Mouse (Mus musculus) MEL (cell line): Measurements from ENCODE around the gene Dcp1b. TPM values are rescaled to one million over a fixed set of nuclear protein-coding genes. Genes with fewer than 3 reads are reported as not detected.

Source experiments
- DNase-seq: peaks from one replicate; pipeline ENCODE4 v3.0.0; 2011; ENCODE audit warnings: low read depth, low spot score
- H3K27ac ChIP-seq: 2 replicates; pipeline ENCODE4 v1.5.1; 2012; ENCODE audit warnings: low read depth, mild to moderate bottlenecking, control low read depth, low read length, moderate library complexity; ENCODE audit not compliant: control insufficient read depth
- H3K27me3 ChIP-seq, 2 experiments: fragments of 150-350 bp in 1 of 2; sonication (generic) in 1 of 2; 2 replicates each; pipeline ENCODE4 v1.6.1; 2012; ENCODE audit warnings: low read length in 2 of 2, mild to moderate bottlenecking in 2 of 2, improper control_type of control experiment in 1 of 2, moderate library complexity in 1 of 2; ENCODE audit not compliant: insufficient read depth in 2 of 2, control insufficient read depth in 1 of 2
- H3K36me3 ChIP-seq, 2 experiments: 2 replicates each; pipeline ENCODE4 v1.6.1; 2012 to 2014; ENCODE audit warnings: low read length in 2 of 2, improper control_type of control experiment in 1 of 2, inconsistent platforms in 1 of 2, mild to moderate bottlenecking in 1 of 2; ENCODE audit not compliant: insufficient read depth in 2 of 2, control insufficient read depth in 1 of 2
- H3K4me1 ChIP-seq, 2 experiments: fragments of 150-350 bp in 1 of 2; sonication (generic) in 1 of 2; 2 replicates each; pipeline ENCODE4 v1.6.1; 2012; ENCODE audit warnings: low read length in 2 of 2, improper control_type of control experiment in 1 of 2, mild to moderate bottlenecking in 1 of 2; ENCODE audit not compliant: insufficient read depth in 2 of 2, control insufficient read depth in 1 of 2
- H3K4me3 ChIP-seq, 2 experiments: fragments of 150-350 bp in 1 of 2; sonication (generic) in 1 of 2; 2 replicates each; pipeline ENCODE4 v1.5.1; 2012; ENCODE audit warnings: low read depth in 2 of 2, low read length in 2 of 2, mild to moderate bottlenecking in 2 of 2, moderate library complexity in 2 of 2, control low read depth in 1 of 2, improper control_type of control experiment in 1 of 2; ENCODE audit not compliant: control insufficient read depth in 1 of 2, insufficient read depth in 1 of 2
- H3K79me2 ChIP-seq: 2 replicates; pipeline ENCODE4 v1.6.1; 2012; ENCODE audit warnings: mild to moderate bottlenecking, low read length, moderate library complexity; ENCODE audit not compliant: control insufficient read depth, poor library complexity, insufficient read depth
- H3K9ac ChIP-seq: 2 replicates; pipeline ENCODE4 v1.6.1; 2012; ENCODE audit warnings: low read depth, mild to moderate bottlenecking, control low read depth, low read length, moderate library complexity; ENCODE audit not compliant: control insufficient read depth, poor library complexity, severe bottlenecking
- H3K9me3 ChIP-seq: fragments of 150-350 bp; sonication (generic); replicated peaks from 2 replicates; pipeline ENCODE4 v1.6.1; 2012; ENCODE audit warnings: mild to moderate bottlenecking, low read length, improper control_type of control experiment, moderate library complexity; ENCODE audit not compliant: insufficient read depth
- CHD1 ChIP-seq: IDR thresholded peaks from 2 replicates; pipeline ENCODE4 v1.6.1; 2012; ENCODE audit warnings: low read depth, mild to moderate bottlenecking, inconsistent platforms, low read length, improper control_type of control experiment
- CHD2 ChIP-seq: IDR thresholded peaks from 2 replicates; pipeline ENCODE4 v1.6.1; 2011; ENCODE audit warnings: low read length, improper control_type of control experiment
- CTCF ChIP-seq, 3 experiments: IDR thresholded peaks in 2 of 3; conservative IDR thresholded peaks in 1 of 3; 2 replicates each; pipeline ENCODE4 v1.5.1; 2011 to 2012; ENCODE audit warnings: low read length in 3 of 3, low read depth in 2 of 3, mild to moderate bottlenecking in 2 of 3, improper control_type of control experiment in 1 of 3, inconsistent platforms in 1 of 3, mixed read lengths in 1 of 3, moderate library complexity in 1 of 3; ENCODE audit not compliant: control insufficient read depth in 1 of 3, insufficient read depth in 1 of 3, poor library complexity in 1 of 3, severe bottlenecking in 1 of 3
- ELF1 ChIP-seq: IDR thresholded peaks from 2 replicates; pipeline ENCODE4 v1.6.1; 2014; ENCODE audit warnings: low read depth, mild to moderate bottlenecking, inconsistent platforms, low read length, improper control_type of control experiment, moderate library complexity
- EP300 ChIP-seq, 2 experiments: IDR thresholded peaks; 2 replicates each; pipeline ENCODE4 v1.6.1; 2011; ENCODE audit warnings: improper control_type of control experiment in 2 of 2, low read length in 2 of 2, low read depth in 1 of 2, mild to moderate bottlenecking in 1 of 2
- ETS1 ChIP-seq: IDR thresholded peaks from 2 replicates; pipeline ENCODE4 v1.6.1; 2012; ENCODE audit warnings: low read depth, mild to moderate bottlenecking, inconsistent platforms, low read length, improper control_type of control experiment, moderate library complexity
- GATA1 ChIP-seq: IDR thresholded peaks from 2 replicates; pipeline ENCODE4 v1.6.1; 2011; ENCODE audit warnings: low read depth, low read length, improper control_type of control experiment
- KAT2A ChIP-seq: conservative IDR thresholded peaks from 2 replicates; pipeline ENCODE4 v1.6.1; 2012; ENCODE audit warnings: low read depth, low read length, improper control_type of control experiment, inconsistent platforms
- MAX ChIP-seq: IDR thresholded peaks from 2 replicates; pipeline ENCODE4 v1.6.1; 2011; ENCODE audit warnings: low read length, improper control_type of control experiment
- MXI1 ChIP-seq: IDR thresholded peaks from 2 replicates; pipeline ENCODE4 v1.6.1; 2011; ENCODE audit warnings: mild to moderate bottlenecking, low read depth, low read length, improper control_type of control experiment
- POLR2A ChIP-seq, 2 experiments: IDR thresholded peaks; 2 replicates each; pipeline ENCODE4 v1.6.1; 2011 to 2012; ENCODE audit warnings: low read length in 2 of 2, mild to moderate bottlenecking in 2 of 2, control low read depth in 1 of 2, improper control_type of control experiment in 1 of 2, low read depth in 1 of 2, moderate library complexity in 1 of 2; ENCODE audit not compliant: control insufficient read depth in 1 of 2, insufficient read depth in 1 of 2, poor library complexity in 1 of 2
- RAD21 ChIP-seq: IDR thresholded peaks from 2 replicates; pipeline ENCODE4 v1.6.1; 2011; ENCODE audit warnings: mild to moderate bottlenecking, low read depth, low read length, improper control_type of control experiment
- SIN3A ChIP-seq: IDR thresholded peaks from 2 replicates; pipeline ENCODE4 v1.6.1; 2012; ENCODE audit warnings: low read length, improper control_type of control experiment, inconsistent platforms
- TAL1 ChIP-seq: IDR thresholded peaks from 2 replicates; pipeline ENCODE4 v1.6.1; 2012; ENCODE audit warnings: mild to moderate bottlenecking, inconsistent platforms, low read length, moderate library complexity, mixed read lengths
- TCF12 ChIP-seq: IDR thresholded peaks from 2 replicates; pipeline ENCODE4 v1.6.1; 2014; ENCODE audit warnings: low read depth, mild to moderate bottlenecking, inconsistent platforms, low read length, improper control_type of control experiment, moderate library complexity
- ZNF384 ChIP-seq: IDR thresholded peaks from 2 replicates; pipeline ENCODE4 v1.6.1; 2012; ENCODE audit warnings: low read depth, mild to moderate bottlenecking, inconsistent platforms, low read length, improper control_type of control experiment
- polyA plus RNA-seq, 2 experiments: library from polyadenylated mRNA; stranded (reverse) in 1 of 2; unstranded in 1 of 2; fragments of >175 nt in 1 of 2; fragments of >200 nt in 1 of 2; gene quantifications; 2 replicates each; pipeline versions ENCODE4 v1.2.1 to v1.2.4; 2012; ENCODE audit warnings: low replicate concordance in 2 of 2, low read depth in 1 of 2; ENCODE audit not compliant: insufficient read length in 2 of 2, insufficient read depth in 1 of 2, missing spikeins in 1 of 2
- total RNA-seq: library from RNA; depleted of rRNA; stranded (reverse); fragments of 300-350 nt; gene quantifications from 2 replicates; pipeline ENCODE4 v1.2.3, GENCODE M21; 2012

Gene Dcp1b
- total and polyA plus RNA-seq, 3 experiments: 7.9 to 15.7 TPM; not detected in 1

DNA sequence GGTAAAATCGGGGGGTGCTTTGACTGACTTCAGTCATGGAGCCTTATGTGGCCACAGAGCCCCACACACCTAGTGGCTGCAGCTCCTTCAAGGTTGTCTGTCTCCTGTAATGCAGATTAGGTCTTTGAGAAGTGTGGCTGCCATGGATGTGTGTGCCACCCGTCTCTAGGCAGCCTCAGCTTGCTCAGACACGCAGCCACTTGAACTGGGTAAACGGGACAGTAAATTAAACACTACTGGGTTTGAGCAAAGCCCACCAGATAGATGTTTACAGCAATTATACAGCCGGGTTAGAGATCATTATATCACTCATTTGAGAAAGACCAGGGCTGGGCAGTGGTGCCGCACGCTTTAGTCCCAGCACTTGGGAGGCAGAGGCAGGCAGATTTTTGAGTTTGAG lies 19.5 kb downstream of the Dcp1b start:
- no peak overlapping the region for H3K27ac ChIP-seq
- no peaks in the 10 kb centered on the region for H3K4me1 ChIP-seq
- H3K9ac ChIP-seq: no peak overlapping the region
- DNase-seq: no peak
- no peaks in the 10 kb centered on the region for H3K27me3 ChIP-seq
- H3K36me3 ChIP-seq: no peaks in the 10 kb centered on the region; a peak in 2 of 4 replicates
- no peak for TF ChIP-seq MAX
- TF ChIP-seq ELF1: no peak
- no peak for TF ChIP-seq KAT2A
- TF ChIP-seq GATA1: no peak
- TF ChIP-seq EP300 (IDR thresholded peaks at IDR 0.05; ENCODE audit: low read depth in 1 of 2, low read length in 2 of 2): no peak
- no peak for TF ChIP-seq SIN3A
- TF ChIP-seq TAL1: no peak
- no peaks in the 10 kb centered on the region for H3K9me3 ChIP-seq
- H3K4me3 ChIP-seq: no peak overlapping the region
- no peaks in the 10 kb centered on the region for H3K79me2 ChIP-seq

DNA sequence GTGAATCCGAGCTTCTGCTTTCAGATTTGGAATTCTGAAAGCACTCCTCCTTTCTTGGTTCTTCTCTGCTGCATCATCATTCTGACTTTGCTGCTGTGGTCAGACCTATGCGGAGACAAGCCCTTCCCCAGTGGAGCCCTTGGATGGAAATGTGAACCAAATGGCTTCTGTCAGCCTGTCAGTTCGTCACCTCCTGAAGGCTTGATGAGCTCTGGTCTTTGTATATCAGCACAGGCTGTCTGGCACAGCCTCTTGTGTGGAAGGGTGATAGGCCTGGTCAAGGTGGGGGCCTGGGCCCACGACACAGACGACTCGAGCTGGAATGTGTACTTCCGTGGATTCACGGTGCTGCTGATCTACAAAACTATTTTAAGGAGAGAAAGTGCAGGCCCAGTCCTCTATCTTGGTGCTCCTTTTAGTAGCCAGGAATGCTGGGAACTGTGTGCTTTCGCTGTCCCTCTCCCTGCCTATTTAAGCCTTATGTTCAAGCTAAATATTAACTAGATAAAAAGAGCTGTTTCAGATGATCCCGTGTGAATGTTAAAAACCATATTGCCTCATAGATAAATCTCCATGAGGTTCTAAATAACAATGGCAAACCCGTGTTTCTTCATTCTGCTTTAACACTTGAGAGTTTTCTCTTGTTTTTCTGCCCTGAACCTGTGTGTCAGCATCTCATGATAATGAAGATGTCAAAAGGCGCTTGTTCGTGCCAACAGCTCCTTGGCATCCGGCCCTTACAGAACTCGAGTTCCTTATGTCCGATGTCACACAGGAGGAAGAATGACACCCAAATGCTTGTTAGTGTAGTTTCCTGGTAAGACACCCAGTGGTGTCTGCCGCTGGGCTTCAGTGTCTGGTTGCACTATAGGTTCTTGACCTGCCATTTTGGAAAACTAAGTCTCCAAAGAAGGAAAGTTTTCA lies 21.6 kb downstream of the Dcp1b start, which contains the start of gene Cacna1c:
Gene Cacna1c (minus strand): TSS at position 37 of the 924 bp plus-strand sequence.
- Histone ChIP-seq H3K79me2 (no peaks in the 10 kb centered on the region), H3K4me1 (no peaks in the 10 kb centered on the region), H3K4me3 (no peak within 1 kb of the TSS), H3K9ac (no peak within 1 kb of the TSS), H3K27ac (no peak within 1 kb of the TSS), H3K36me3 (no peaks in the 10 kb centered on the region; a peak in 2 of 4 replicates), H3K27me3 (no peaks in the 10 kb centered on the region), H3K9me3 (no peaks in the 10 kb centered on the region)
- TF ChIP-seq MXI1 (no peak), POLR2A (IDR thresholded peaks at IDR 0.05; ENCODE audit: control insufficient read depth in 1 of 2, insufficient read depth in 1 of 2, low read depth in 1 of 2, low read length in 2 of 2, poor library complexity in 1 of 2) (no peak), RAD21 (no peak), CHD2 (no peak), EP300 (IDR thresholded peaks at IDR 0.05; ENCODE audit: low read depth in 1 of 2, low read length in 2 of 2) (no peak), ZNF384 (no peak), KAT2A (no peak), GATA1 (no peak), TCF12 (no peak), ETS1 (no peak), CHD1 (no peak), CTCF (IDR thresholded peaks at IDR 0.05 in 2 of 3, conservative IDR thresholded peaks at IDR 0.05 in 1 of 3; ENCODE audit: control insufficient read depth in 1 of 3, insufficient read depth in 1 of 3, low read depth in 2 of 3, low read length in 3 of 3, poor library complexity in 1 of 3, severe bottlenecking in 1 of 3) (no peak)
- no peak for DNase-seq
